Mouse (Mus musculus) liver, embryonic 16.5 days (tissue): ENCODE data around the gene Fbxw21. TPM values are rescaled to one million over a fixed set of nuclear protein-coding genes. Genes with fewer than 3 reads are reported as not detected.
"Not testable (repeated sequence)": the region's sequence is repeated elsewhere in the genome, so short reads cannot be mapped to it uniquely, and the experiment has no call there.

Experiments used
- ATAC-seq: fragments of 200-750 bp; cut with Nextera tagmentation; 2 replicates; pipeline ENCODE4 v1.8.0; 2017; ENCODE audit warnings: low read depth, mild to moderate bottlenecking, moderate number of reproducible peaks, moderate library complexity
- H3K27ac ChIP-seq: fragments of 300-500 bp; sonication (generic); 2 replicates; pipeline ENCODE4 v1.5.1; 2014; ENCODE audit warnings: mild to moderate bottlenecking, low read length
- H3K27me3 ChIP-seq: fragments of 300-500 bp; sonication (generic); 2 replicates; pipeline ENCODE4 v1.6.1; 2014; ENCODE audit warnings: low read depth, low read length, mixed read lengths; ENCODE audit not compliant: control insufficient read depth, insufficient read depth
- H3K36me3 ChIP-seq: fragments of 300-500 bp; sonication (generic); 2 replicates; pipeline ENCODE4 v1.6.1; 2014; ENCODE audit warnings: mild to moderate bottlenecking; ENCODE audit not compliant: control insufficient read depth, insufficient read depth
- H3K4me1 ChIP-seq: fragments of 300-500 bp; sonication (generic); 2 replicates; pipeline ENCODE4 v1.6.1; 2014; ENCODE audit warnings: low read depth, low read length, mixed read lengths; ENCODE audit not compliant: control insufficient read depth
- H3K4me2 ChIP-seq: fragments of 300-500 bp; sonication (generic); 2 replicates; pipeline ENCODE4 v1.6.1; 2014; ENCODE audit warnings: low read depth, low read length, mixed read lengths
- H3K4me3 ChIP-seq: fragments of 300-500 bp; sonication (generic); 2 replicates; pipeline ENCODE4 v1.5.1; 2014; ENCODE audit warnings: low read depth, mild to moderate bottlenecking, low read length
- H3K9ac ChIP-seq: fragments of 300-500 bp; sonication (generic); 2 replicates; pipeline ENCODE4 v1.6.1; 2014; ENCODE audit warnings: low read depth, low read length
- H3K9me3 ChIP-seq: fragments of 300-500 bp; sonication (generic); replicated peaks from 2 replicates; pipeline ENCODE4 v1.6.1; 2016; ENCODE audit warnings: low read length; ENCODE audit not compliant: control insufficient read depth
- WGBS: fragments of 180-500 bp; shearing (Covaris S2); extraction: QIAGEN DNeasy Blood & Tissue Kit; methylation state at CpG from one replicate; pipeline ENCODE4 v1.1.7; 2014; ENCODE audit not compliant: insufficient replicate concordance; 5-methylcytosine and 5-hydroxymethylcytosine counted together
- polyA plus RNA-seq: library from polyadenylated mRNA; unstranded; fragments of >200 nt; fragmentation: Nextera tagmentation; extraction: Ambion mirVana; gene quantifications from 2 replicates; pipeline ENCODE4 v1.2.1, GENCODE M21; 2015

Fbxw21 gene
- polyA plus RNA-seq, result not detected in 2 replicates

GRCm38 (mm10) chr9:109161941-109162340, at the start of gene Fbxw21:
Fbxw21 (minus strand) TSS chr9:109162041.
- no peak within 1 kb of the TSS for H3K27ac ChIP-seq
- no peak within 1 kb of the TSS for H3K4me3 ChIP-seq
- H3K27me3 ChIP-seq, result no peaks in the 10 kb centered on the region
- WGBS, result 39% methylated on average over 3 of the region's 3 CpGs
- H3K4me2 ChIP-seq, result no peak within 1 kb of the TSS
- no peak within 1 kb of the TSS for H3K9ac ChIP-seq
- H3K9me3 ChIP-seq, result no peaks in the 10 kb centered on the region
- no peaks in the 10 kb centered on the region for H3K4me1 ChIP-seq
- ATAC-seq, result no peak
- H3K36me3 ChIP-seq, result no peaks in the 10 kb centered on the region

- H3K9ac ChIP-seq, H3K4me1 ChIP-seq, H3K27me3 ChIP-seq, H3K4me2 ChIP-seq, H3K27ac ChIP-seq, ATAC-seq, H3K9me3 ChIP-seq, H3K36me3 ChIP-seq, H3K4me3 ChIP-seq: not testable (repeated sequence)
- 9% methylated on average over 1 of the region's 1 CpGs for WGBS
Observed at GRCm38 (mm10) chr9:109201347-109201746, 39.5 kb upstream of the Fbxw21 start.

GRCm38 (mm10) chr9:109200349-109200748, 38.5 kb upstream of the Fbxw21 start:
- WGBS, result 65% methylated on average over 1 of the region's 1 CpGs

GRCm38 (mm10) chr9:109199353-109199752, 37.5 kb upstream of the Fbxw21 start:
- Histone ChIP-seq H3K4me1 (no peaks in the 10 kb centered on the region), H3K36me3 (no peaks in the 10 kb centered on the region), H3K9me3 (no peaks in the 10 kb centered on the region), H3K27ac (no peak overlapping the region), H3K27me3 (no peaks in the 10 kb centered on the region), H3K4me3 (no peak overlapping the region), H3K4me2 (no peak overlapping the region), H3K9ac (no peak overlapping the region)
- 67% methylated on average over 1 of the region's 1 CpGs for WGBS
- ATAC-seq, result no peak

More at GRCm38 (mm10) chr9:109200349-109200748, 38.5 kb upstream of the Fbxw21 start:
- H3K9ac ChIP-seq, result no peak overlapping the region
- no peaks in the 10 kb centered on the region for H3K27me3 ChIP-seq
- no peak overlapping the region for H3K27ac ChIP-seq
- no peak overlapping the region for H3K4me2 ChIP-seq
- H3K36me3 ChIP-seq, result no peaks in the 10 kb centered on the region
- H3K4me3 ChIP-seq, result no peak overlapping the region
- H3K4me1 ChIP-seq, result no peaks in the 10 kb centered on the region
- ATAC-seq, result no peak
- no peaks in the 10 kb centered on the region for H3K9me3 ChIP-seq

- not testable (repeated sequence) for H3K4me2 ChIP-seq, H3K27ac ChIP-seq, H3K4me1 ChIP-seq, H3K36me3 ChIP-seq, H3K4me3 ChIP-seq, H3K9ac ChIP-seq, H3K9me3 ChIP-seq, ATAC-seq, H3K27me3 ChIP-seq
- WGBS, result 51% methylated on average over 3 of the region's 3 CpGs
Observed at GRCm38 (mm10) chr9:109195875-109196274, 34.0 kb upstream of the Fbxw21 start, which contains the start of gene Fbxw13. Fbxw13 (minus strand) TSS chr9:109195975.

GRCm38 (mm10) chr9:109177208-109177607, 15.4 kb upstream of the Fbxw21 start:
- no peaks in the 10 kb centered on the region for H3K4me1 ChIP-seq
- H3K4me3 ChIP-seq, result no peak overlapping the region
- H3K9ac ChIP-seq, result no peak overlapping the region
- no peak overlapping the region for H3K27ac ChIP-seq
- ATAC-seq, result no peak
- no peak overlapping the region for H3K4me2 ChIP-seq
- no peaks in the 10 kb centered on the region for H3K36me3 ChIP-seq
- WGBS, result 49% methylated on average over 1 of the region's 1 CpGs
- no peaks in the 10 kb centered on the region for H3K9me3 ChIP-seq
- H3K27me3 ChIP-seq, result no peaks in the 10 kb centered on the region

- no peak overlapping the region for H3K9ac ChIP-seq
- H3K27ac ChIP-seq, result no peak overlapping the region
- H3K4me2 ChIP-seq, result no peak overlapping the region
- no peaks in the 10 kb centered on the region for H3K4me1 ChIP-seq
- no peak for ATAC-seq
- H3K27me3 ChIP-seq, result no peaks in the 10 kb centered on the region
- H3K4me3 ChIP-seq, result no peak overlapping the region
- no peaks in the 10 kb centered on the region for H3K9me3 ChIP-seq
- 51% methylated on average over 1 of the region's 1 CpGs for WGBS
- no peaks in the 10 kb centered on the region for H3K36me3 ChIP-seq
Observed at GRCm38 (mm10) chr9:109176301-109176700, 14.5 kb upstream of the Fbxw21 start.

- no peaks in the 10 kb centered on the region for H3K9me3 ChIP-seq
- ATAC-seq, result no peak
Observed at GRCm38 (mm10) chr9:109167316-109167715, 5.5 kb upstream of the Fbxw21 start.

GRCm38 (mm10) chr9:109140414-109140813, 21.4 kb downstream of the Fbxw21 start:
- not testable (repeated sequence) for H3K4me2 ChIP-seq, ATAC-seq, H3K9ac ChIP-seq, H3K4me1 ChIP-seq, H3K27me3 ChIP-seq, H3K36me3 ChIP-seq, H3K4me3 ChIP-seq, H3K9me3 ChIP-seq, H3K27ac ChIP-seq
- WGBS, result 54% methylated on average over 4 of the region's 4 CpGs

More at GRCm38 (mm10) chr9:109167316-109167715, 5.5 kb upstream of the Fbxw21 start:
- H3K4me2 ChIP-seq, result no peak overlapping the region
- no peaks in the 10 kb centered on the region for H3K4me1 ChIP-seq
- H3K9ac ChIP-seq, result no peak overlapping the region
- H3K27ac ChIP-seq, result no peak overlapping the region
- no peak overlapping the region for H3K4me3 ChIP-seq
- H3K36me3 ChIP-seq, result no peaks in the 10 kb centered on the region
- H3K27me3 ChIP-seq, result no peaks in the 10 kb centered on the region
